Mouse (Mus musculus): ENCODE data around the gene Ncstn. TPM values are rescaled to one million over a fixed set of nuclear protein-coding genes. Genes with fewer than 3 reads are reported as not detected.
A peak's percentile ranks its signal among the peaks of the same experiment; 100 is the strongest.

The Ncstn gene
- 100 to 1,000 TPM in 1 of 2 experiments, 10 to 100 TPM in 1; 94.4 to 101 TPM for total RNA-seq (2021)
- long read RNA-seq, experiment 1, transcript Ncstn-201 (17 exons, 2,901 nt), result major isoform, 26 of 41 reads
- long read RNA-seq, experiment 1, partial matches to known transcripts, result 7 of 41 reads
- long read RNA-seq, experiment 1, other reads (novel, unspliced or antisense), result 5 of 41 reads
- long read RNA-seq, experiment 2, transcript Ncstn-201 (17 exons, 2,901 nt), result major isoform, 14 of 23 reads
- long read RNA-seq, experiment 2, partial matches to known transcripts, result 8 of 23 reads
- long read RNA-seq, experiment 2, other reads (novel, unspliced or antisense), result 0 of 23 reads

DNA sequence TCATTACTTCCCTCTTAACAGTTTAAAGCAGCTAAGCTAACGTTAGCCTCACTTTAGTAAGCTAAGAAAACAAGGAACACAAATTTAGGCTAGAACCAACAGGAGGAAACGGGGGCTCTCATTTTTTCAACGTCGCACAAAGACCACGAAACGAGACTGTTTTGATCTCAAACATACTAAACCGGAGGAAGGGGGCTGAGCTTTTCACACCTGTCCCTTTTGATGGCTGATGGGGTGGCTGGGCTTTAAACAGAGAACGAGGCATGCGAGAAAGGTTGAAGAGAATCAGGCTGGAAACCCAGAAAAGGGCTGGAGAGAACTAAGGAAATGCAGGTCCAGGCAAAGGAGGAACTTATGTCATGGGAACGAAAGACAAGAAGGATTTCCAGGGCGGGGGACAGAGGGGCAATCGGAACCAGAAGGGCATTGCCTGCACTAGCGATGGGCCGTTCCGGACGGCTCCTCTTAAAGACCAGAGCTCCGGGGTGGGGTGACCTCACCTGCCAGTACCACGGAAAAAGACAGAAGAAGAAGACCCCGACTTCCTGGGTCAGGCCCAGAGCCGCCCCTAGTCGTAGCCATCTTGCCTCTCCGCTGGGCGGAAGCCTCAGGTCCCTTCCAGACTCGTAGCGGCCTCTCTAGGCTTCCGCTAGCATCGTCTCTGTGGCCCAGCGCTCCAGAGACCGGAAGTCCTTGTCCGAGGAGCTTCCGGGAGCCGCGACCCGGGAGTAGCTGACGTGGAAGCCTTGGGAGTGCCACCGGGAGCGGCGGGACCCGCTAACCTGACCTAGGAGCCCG, at the start of gene Ncstn, which contains the start of gene Copa:
Ncstn (minus strand) TSS at position 695 of the 798 bp plus-strand sequence.
Copa (plus strand) TSS at position 429 of the 798 bp plus-strand sequence.
- DNase-seq, result peak; percentile 94 to 95

DNA sequence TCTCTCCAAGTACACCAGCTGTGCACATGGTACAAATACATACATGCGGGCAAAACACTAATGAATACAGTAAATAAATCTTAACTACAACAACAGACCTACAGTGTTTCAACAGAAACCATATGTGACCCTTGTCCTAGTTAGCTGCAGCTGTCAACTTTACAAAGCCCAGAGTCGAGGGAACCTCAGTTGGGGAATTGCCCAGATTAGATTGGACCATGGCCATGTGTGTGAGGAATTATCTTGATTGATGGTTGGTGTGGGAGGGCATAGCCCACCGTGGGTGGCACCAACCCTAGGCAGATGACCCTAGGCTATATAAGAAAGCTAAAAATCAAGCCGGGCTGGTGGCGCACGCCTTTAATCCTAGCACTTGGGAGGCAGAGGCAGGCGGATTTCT, 49.7 kb upstream of the Ncstn start:
- peak in 1 of 2 experiments; percentile 14 for DNase-seq

DNA sequence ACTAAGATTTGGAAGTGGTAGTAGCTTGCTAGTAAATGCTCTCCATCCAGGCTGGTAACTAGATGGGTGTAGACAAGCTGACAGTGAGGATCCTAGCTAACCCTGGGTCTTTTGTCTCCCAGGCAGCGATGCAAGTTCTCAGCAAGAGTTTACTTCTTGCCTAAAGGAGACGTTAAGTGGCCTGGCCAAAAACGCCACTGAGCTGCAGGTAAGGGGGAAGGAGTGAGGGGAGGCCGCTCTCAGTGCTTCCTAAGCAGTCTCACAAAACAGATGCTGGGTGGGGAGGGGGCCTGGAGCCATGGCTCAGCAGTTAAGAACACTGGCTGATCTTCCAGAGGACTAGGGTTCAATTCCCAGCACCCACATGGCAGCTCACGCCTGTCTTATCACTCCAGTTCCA, 47.2 kb upstream of the Ncstn start:
- DNase-seq, result no peak

DNA sequence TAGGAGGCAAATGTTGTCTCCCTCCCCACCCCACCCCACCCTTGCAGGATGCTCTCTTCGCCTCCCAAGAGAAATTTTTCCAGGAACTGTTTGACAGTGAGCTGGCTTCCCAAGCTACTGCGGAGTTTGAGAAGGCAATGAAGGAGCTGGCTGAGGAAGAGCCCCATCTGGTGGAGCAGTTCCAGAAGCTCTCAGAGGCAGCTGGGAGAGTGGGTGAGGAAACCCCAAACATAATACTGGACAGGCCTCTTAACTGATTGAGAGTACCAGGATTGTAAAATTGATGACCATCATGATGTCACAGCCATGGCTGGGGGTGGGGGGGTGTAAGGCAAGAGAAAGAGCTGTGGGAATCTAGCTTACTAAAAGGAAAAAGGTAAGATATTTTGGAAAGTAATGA, 46.5 kb upstream of the Ncstn start:
- DNase-seq, result peak in 1 of 2 experiments; percentile 12

DNA sequence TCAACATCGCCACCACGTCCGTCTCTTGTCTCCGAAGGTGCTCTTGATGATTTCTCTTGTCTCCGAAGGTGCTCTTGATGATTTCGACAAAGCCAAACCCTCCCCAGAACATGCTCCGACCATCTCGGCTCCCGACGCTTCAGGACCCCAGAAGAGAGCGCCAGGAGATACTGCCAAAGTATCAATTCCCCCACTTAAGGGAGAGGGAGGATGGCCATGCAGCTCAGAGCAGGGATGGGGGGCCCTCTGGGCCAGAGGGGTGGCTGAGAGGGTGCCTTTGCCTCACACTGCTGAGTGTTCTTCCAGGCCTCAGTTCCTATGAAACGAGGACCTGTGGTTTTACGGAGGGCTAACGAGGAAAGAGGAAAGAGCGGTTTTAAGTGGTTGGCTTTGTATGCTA, 46.0 kb upstream of the Ncstn start:
- no peak for DNase-seq

DNA sequence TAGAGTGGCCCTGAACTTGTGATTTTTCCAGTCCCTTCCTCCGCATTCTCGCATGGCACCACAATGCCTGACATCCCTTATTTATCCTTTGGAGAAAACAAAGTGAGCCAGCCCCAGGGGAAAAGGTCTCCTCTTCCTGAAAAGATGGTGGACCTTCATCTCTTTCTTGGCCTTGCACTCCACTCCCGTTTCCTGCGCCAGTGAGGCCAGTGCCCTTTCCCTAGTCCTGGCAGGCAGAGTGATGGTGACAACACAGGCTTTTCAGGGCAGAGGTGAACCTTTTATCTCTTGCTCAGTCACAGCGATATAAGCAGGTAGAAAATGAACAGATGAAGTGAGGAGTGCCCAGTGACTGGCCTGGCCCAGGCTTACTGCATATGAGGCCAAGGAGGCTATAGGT, 44.9 kb upstream of the Ncstn start:
- DNase-seq, result peak; percentile 40 to 48

DNA sequence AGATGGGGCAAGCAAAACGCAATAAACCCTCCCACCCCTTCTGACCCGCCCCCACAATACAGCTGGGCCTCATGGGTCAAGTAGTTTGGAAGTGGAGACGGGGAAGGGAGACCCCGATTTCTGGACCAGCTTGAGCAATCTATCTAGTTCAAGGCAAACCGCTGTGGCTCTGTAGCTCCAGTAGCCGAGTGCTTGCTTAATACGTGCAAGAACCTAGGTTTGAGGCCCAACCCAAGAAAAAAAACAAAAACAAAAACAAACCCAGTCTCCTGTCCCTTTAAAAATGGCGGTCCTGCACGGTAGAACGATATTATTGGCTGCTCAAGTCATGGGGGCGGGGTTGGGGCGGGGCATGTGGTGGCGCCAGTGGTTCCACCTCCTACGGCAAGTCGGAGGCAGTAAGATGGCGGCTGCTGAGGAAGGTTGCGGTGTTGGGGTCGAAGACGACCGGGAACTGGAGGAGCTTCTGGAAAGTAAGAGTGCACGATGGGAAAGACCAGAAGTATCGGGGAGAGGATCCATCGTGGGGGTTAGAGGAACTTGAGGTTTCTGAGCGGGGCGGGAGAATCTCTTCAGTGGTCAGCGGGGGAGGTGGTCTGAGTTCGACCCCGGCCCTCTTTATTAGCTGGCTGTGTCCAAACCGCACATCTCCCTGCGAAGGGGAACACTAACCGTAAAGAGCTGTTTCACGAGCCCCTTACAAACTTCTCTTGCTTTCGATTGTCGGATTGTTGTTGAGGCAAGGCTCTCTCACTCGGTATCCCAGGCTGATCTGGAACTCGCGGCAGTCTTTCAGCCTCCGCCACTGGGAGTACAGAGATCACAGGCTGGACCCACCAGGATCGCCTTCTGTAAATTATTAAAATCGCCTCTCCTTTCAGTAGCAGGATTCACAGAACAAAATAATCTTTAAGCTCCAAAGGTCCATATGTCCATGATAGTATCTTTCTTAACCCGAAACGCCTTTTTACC, 44.1 kb upstream of the Ncstn start, which contains the start of gene Pex19:
Pex19 (plus strand) TSS at position 380 of the 972 bp plus-strand sequence.
- peak; percentile 86 to 89 for DNase-seq

DNA sequence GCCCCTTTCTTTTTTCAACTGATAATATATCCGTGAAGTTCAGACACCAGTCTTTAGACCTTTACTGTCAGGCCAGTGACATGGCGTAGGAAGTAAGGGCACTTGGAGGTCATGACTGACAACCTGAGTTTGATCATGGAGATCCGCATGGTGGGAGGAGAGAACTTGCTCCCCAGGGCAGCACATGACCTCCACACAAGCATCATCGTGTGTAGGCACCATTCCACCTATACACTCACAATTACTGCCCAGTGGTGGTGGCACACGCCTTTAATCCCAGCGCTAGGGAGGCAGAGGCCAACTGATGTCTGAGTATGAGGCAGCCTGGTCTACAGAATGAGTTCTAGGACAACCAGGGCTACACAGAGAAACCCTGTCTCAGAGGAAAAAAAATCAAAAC, 42.0 kb upstream of the Ncstn start:
- no peak for DNase-seq

DNA sequence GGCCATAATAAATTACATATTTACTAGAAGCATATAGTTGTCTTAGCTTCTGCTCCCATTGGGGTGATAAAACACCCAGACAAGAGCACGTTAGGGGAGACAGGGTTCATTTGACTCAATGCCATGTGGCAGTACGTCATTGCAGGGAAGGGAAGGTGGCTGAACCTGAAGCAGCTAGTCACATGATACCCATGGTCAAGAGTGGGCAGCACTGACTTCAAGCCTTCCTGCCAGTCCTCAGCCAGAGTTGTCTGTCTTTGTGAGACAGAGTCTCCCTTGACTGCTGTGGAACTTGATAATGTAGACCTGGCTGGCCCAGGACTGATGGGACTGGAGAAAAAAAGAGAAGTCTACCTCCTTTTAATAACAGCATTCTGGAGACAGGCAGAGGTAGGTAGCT, 40.1 kb upstream of the Ncstn start:
- DNase-seq, result no peak

DNA sequence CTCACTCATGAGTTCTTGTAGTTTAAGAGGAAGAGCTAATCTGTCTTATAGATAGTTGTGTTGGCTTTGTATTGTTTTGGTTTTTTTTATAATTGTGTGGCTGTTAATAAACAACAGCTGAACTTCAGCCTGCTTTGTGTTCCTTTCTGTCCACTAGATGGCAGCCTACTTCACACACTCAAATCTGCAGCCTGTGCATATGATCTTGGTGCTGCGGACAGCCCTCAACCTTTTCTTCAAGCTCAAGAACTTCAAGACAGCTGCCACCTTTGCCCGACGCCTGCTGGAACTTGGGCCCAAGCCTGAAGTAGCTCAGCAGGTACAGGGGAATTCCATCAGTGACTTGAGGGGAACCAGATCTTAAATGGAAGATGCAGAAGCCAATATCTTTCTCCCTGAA, 37.1 kb upstream of the Ncstn start:
- peak; percentile 12 to 59 for DNase-seq

DNA sequence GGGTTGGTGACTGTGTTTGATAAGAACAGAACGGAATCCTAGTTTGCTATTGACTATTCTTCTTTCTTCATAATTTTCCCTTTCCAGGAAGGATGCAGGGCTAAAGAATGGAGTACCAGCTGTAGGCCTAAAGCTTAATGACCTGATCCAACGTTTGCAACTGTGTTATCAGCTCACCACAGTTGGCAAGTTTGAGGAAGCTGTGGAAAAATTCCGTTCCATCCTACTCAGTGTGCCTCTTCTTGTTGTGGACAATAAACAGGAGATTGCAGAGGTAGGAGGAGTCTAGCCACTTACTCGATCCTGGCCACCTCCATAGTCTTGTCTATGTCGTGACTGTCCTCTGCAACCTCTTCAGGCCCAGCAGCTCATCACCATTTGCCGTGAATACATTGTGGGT, 36.5 kb upstream of the Ncstn start:
- DNase-seq, result no peak

DNA sequence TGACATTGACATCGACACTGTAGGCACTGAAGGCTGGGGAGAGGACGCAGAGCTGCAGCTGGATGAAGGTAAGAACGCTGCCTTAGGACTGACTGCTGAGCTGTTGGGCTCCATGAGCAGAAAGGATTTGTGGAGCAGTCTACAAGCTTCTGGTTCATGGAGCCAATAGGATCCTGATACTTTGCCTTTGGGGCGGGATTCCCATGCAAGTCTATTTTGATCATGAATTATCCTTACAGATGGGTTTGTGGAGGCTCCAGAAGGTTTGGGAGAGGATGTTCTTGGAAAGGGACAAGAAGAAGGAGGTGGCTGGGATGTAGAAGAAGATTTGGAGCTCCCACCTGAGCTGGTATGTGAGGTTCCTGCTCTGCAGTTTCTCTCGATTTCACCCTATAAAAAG, 34.4 kb upstream of the Ncstn start:
- no peak for DNase-seq

DNA sequence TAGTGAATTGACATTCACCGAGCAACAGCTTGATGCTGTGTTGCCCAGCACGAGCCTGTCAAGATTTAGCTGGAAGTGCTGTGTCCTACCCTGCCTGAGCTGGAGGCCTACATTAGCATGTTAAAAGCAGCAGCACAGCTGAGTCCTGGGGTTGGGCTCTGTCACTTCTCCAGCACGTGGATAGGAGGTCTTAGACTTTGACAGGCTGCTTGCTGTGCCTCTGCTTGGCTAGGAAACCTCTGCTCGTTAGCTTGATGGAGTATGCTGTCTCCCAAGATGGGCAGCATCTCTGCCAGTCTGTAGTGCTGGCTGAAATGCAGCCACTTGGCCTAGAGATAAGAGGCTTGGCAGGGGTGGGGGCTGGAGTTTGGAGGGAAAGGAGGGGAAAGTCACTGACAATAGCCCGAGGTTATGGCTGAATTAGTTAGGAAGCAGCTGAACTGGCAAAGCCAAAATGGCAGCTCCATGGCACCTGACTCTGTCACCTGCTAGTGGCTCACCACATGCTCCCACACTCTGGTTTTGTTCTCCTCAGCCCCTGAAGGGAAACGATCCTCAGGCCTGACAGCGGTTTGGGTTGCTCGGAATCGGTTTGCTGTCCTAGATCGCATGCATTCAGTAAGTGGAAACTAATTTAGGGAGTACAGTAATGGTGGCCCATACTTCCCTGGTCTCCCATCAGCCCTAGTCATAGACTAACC, 25.3 kb upstream of the Ncstn start:
- no peak for DNase-seq

DNA sequence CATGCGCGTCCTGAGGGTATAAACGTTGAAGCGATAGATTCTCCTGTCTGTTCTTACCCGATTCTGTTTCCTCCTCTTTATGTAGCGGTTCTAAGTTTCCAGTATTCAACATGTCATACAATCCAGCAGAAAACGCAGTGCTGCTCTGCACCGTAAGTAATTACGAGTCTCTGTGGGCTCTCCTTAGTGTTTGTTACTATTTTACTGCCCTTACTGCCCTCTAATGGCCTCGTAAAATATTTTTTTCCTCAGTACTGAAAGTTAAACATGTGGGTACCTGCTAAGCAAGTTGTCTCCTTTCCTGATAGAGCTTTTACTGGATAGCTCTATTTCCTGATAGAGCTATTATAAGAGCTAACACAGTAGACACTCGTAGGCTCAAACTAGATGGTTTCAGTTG, 22.5 kb upstream of the Ncstn start:
- no peak for DNase-seq

DNA sequence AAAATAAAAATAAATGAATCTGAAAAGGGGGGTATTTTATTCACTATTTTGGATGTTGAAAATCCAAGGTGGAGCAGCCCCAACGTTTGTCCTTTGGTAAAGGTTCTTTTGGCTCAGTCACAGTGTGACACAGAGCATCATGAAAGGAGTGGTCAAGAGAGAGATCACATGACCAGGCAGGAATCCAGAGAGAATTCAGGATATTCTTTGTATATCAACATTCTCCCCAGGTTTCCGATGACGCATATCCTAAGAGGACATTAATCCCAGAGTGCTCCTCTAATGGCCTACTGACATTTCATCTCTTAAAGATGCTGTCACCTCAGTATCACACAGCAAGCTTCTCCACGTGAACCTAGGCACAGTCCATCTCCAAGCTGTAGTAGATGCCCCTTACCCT, 21.0 kb upstream of the Ncstn start:
- no peak for DNase-seq

DNA sequence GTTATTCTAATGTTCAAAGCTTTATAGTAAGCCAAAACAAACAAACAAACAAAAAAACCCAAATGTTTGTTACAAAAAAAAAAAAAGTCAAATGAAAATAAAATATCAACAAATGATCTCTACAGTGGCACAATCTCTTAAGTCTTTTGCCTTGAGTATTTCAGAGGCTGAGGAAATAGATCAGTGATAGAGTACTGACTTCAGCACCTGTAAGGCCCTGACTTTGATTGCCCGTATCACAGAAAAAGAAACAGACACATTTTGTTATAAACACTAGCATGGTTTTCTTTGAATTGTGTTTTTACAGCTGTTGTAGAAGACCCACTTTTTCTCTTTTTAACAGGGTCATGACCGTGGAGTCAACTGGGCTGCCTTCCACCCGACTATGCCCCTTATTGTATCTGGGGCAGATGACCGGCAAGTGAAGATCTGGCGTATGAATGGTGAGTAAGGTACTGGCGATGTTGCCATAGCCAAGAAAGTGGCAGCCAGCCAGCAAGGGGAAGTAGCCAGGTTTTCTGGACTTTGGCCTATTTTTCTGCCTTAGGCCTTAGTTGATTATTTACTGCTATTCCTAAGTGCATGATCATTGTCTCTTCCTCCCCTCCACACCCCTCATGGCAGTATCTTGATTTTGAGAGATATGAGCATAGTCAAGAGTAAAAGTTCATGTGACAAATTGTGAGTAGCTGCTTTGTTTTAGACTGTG, 16.9 kb upstream of the Ncstn start:
- DNase-seq, result peak; percentile 48 to 61

DNA sequence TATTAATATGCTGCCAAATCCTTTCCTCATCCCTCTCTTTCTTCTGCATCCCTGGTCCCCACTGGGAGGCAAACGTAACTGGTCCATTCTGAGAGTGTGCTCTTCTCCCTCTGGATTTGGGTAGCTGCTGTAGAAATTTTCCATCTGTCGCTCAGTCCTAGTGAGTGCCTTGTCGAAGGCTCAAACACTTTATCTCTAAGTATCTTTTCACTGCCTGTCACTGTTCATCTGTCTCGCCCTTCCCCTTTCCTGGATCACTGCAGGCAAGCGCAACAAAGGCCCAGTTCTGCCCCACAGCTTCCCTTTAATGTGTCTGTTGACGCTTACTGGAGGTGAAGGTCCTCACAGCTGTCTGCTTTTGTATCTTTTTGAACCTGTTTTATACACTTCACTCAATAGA, 12.6 kb upstream of the Ncstn start:
- no peak for DNase-seq

DNA sequence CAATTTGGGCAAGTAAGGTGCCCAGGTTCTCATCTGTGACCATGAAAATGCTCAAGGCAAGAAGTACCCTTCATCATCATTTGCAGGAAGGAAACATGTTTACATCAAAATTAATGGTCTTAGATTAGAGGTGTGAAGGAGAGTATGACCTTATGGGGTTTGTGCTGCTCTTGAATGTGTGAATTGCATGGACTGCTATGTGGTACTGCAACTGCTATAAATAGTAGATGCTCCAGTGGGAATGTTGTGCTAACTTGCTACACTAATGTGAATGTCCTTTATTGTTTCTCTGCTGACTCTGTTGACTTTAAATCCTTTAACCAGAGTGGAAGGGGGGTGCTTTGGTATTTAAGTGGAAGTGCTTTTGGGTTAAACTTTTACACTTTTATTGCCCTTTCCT, 11.7 kb upstream of the Ncstn start:
- DNase-seq, result no peak

DNA sequence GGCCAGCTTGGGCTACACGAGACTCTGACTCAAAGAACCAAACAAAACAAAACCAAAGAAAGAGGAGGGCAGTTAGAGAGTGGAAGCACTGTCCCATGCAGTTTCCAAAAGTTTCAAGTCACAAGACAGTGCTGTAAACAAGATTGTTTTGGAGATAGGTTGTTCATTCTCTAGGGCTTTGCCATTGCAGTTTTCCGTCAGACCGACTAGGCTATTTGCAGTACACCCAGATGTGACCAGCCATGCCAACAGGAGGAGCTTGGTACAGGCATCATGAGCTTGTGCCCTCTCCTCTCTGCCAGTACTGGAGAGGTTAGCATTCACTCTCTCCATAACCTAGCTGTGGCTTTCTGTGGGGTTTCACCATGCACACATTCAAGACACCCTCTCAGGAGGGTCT, 10.9 kb upstream of the Ncstn start:
- no peak for DNase-seq

DNA sequence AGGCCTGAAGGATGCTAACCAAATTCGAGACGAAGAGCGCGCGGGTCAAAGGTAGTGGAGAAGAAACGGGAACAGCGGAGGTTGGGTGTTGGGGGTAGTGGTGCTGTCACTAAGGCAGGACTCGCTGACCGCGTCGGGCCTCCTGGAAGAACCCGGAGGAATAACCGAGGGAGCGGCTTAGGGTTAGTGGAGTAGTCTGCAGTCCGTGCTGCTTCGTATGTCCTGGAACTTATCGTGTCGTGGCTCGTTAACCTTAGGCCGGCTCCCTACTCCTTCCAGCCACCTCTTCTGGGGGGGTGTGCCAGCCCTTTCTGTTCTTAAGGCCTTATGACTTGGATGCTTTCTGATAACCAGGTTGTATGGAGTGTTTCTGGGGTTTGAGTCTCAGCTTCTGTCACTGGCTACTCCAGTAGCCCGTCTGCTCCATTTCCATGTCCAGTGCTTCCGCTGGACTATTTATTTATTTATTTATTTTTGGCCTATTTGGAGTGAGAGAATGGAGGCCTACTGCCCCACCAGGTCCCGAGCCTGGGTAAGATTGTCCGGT, 377 bp upstream of the Ncstn start:
- no peak for DNase-seq

DNA sequence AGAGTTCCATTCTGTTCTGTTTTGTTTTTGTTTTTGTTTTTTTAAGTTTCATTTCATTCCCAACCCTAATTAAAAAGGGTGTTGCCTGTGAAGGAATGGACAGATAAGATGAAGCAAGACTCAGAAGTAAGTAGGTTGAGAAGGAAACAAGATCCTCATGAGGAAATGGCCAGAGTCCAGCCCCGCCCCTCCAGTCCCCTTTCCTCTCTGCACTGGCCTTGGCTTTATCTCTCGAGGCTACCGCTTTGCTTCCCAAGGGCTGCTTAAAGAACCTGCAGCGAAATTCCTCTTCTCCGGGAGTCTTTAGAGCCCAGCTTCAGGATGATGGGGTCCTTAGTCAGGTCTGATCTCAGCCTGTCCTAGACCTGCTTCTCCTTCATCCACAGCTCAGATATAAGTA, 4.6 kb downstream of the Ncstn start:
- DNase-seq, result peak; percentile 57 to 69

Data from adrenal gland, postnatal 36 days (tissue).